Mouse (Mus musculus) hindbrain, embryonic 14.5 days (tissue): ENCODE results near the gene Sys1. TPM values are rescaled to one million over a fixed set of nuclear protein-coding genes. Genes with fewer than 3 reads are reported as not detected.

Experiments used
- ATAC-seq: fragments of 200-750 bp; cut with Nextera tagmentation; 2 replicates; pipeline ENCODE4 v1.8.0; 2017; ENCODE audit warnings: moderate number of reproducible peaks, mild to moderate bottlenecking, moderate TSS enrichment, moderate library complexity; ENCODE audit not compliant: low FRiP score
- DNase-seq: peaks from one replicate; pipeline ENCODE4 v3.0.0-alpha.2; 2015; ENCODE audit warnings: low spot score
- H3K27ac ChIP-seq: fragments of 300-500 bp; sonication (generic); 2 replicates; pipeline ENCODE4 v1.5.1; 2014; ENCODE audit warnings: mild to moderate bottlenecking, moderate library complexity
- H3K27me3 ChIP-seq: fragments of 300-500 bp; sonication (generic); 2 replicates; pipeline ENCODE4 v1.6.1; 2014; ENCODE audit warnings: mild to moderate bottlenecking, low read length, mixed read lengths; ENCODE audit not compliant: control insufficient read depth, insufficient read depth
- H3K36me3 ChIP-seq: fragments of 300-500 bp; sonication (generic); replicated peaks from 2 replicates; pipeline ENCODE4 v1.6.1; 2014; ENCODE audit not compliant: control insufficient read depth, insufficient read depth
- H3K4me1 ChIP-seq: fragments of 300-500 bp; sonication (generic); replicated peaks from 2 replicates; pipeline ENCODE4 v1.6.1; 2014; ENCODE audit warnings: antibody characterized with exemption, low read length, mixed read lengths; ENCODE audit not compliant: control insufficient read depth, insufficient read depth
- H3K4me2 ChIP-seq: fragments of 300-500 bp; sonication (generic); replicated peaks from 2 replicates; pipeline ENCODE4 v1.6.1; 2014; ENCODE audit warnings: mild to moderate bottlenecking, moderate library complexity
- H3K4me3 ChIP-seq: fragments of 300-500 bp; sonication (generic); replicated peaks from 2 replicates; pipeline ENCODE4 v1.5.1; 2014; ENCODE audit warnings: mild to moderate bottlenecking, low read length
- H3K9ac ChIP-seq: fragments of 300-500 bp; sonication (generic); 2 replicates; pipeline ENCODE4 v1.6.1; 2014
- H3K9me3 ChIP-seq: fragments of 300-500 bp; sonication (generic); 2 replicates; pipeline ENCODE4 v1.6.1; 2016; ENCODE audit warnings: low read length; ENCODE audit not compliant: control insufficient read depth
- WGBS: fragments of 180-500 bp; shearing (Covaris S2); extraction: QIAGEN DNeasy Blood & Tissue Kit; methylation state at CpG from one replicate; pipeline ENCODE4 v1.1.7; 2014; 5-methylcytosine and 5-hydroxymethylcytosine counted together
- polyA plus RNA-seq: library from polyadenylated mRNA; unstranded; fragments of >200 nt; fragmentation: Nextera tagmentation; extraction: Ambion mirVana; gene quantifications from 2 replicates; pipeline ENCODE4 v1.2.1, GENCODE M21; 2014

The Sys1 gene
- polyA plus RNA-seq, 1 experiment from 2014 or later = 92.6 TPM

DNA sequence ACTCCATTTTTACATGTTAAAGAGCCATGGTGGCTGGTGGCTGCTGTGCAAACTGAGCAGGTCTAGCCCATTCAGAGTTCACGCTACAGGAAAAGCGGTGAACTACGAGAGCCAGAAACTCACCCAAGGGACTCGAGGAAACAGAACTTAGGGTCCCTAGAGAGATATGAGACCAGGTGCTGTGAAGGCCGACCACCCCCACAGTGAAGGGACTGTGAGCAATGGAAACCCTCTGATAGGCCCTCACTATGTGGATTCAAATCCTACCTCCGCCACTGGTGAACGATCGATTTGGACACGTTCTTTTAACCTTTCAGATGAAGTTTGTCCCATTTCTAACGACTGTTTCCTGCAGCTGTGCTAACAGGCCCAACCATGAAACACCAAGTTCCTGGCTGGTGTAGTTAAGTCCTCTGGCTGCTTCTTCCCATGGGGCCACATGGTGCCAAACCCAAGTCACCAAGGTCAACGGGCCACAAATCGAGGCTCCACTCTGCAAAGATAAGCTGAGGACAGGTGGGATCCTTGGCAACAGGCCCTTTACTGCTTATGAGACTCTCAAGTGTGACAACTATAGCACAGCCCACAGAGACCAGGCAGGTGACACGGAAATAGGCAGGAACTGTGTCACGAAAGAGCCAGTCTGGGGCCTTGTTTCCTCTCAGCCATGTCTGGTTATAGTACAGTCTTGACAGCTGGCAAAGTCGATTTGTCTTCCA is 33.9 kb upstream of the Sys1 start:
- Histone ChIP-seq H3K9ac (no peak overlapping the region), H3K27me3 (no peaks in the 10 kb centered on the region), H3K9me3 (no peaks in the 10 kb centered on the region), H3K4me1 (no peaks in the 10 kb centered on the region), H3K4me3 (no peak overlapping the region), H3K36me3 (no peaks in the 10 kb centered on the region), H3K27ac (no peak overlapping the region), H3K4me2 (no peak overlapping the region)
- WGBS = 92% methylated on average over 15 of the region's 15 CpGs
- DNase-seq = no peak
- ATAC-seq = no peak

DNA sequence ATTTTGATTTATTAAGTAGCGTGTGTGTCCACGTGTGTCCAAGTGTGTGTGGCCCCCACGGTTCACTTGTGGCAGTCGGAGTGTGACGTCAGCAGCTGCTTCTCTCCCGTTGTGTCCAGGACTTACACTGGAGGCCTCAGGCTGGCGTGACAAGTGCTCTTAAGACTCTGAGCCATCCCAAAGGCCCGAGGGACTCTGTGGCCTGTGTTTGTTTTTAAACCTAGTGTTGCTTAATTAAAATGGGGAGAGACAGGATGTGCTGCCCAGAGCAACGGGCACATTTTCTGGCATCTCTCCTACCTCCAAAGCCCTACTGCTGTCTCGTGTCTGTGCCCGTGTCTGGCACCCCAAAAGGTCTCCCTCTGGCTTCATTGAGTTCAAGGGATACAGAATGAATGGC is 33.3 kb upstream of the Sys1 start:
- no peak for ATAC-seq
- Histone ChIP-seq H3K9ac (no peak overlapping the region), H3K4me3 (no peak overlapping the region), H3K4me2 (no peak overlapping the region), H3K36me3 (no peaks in the 10 kb centered on the region), H3K27ac (no peak overlapping the region), H3K9me3 (no peaks in the 10 kb centered on the region), H3K4me1 (no peaks in the 10 kb centered on the region), H3K27me3 (no peaks in the 10 kb centered on the region)
- WGBS = 91% methylated on average over 11 of the region's 11 CpGs
- no peak for DNase-seq

DNA sequence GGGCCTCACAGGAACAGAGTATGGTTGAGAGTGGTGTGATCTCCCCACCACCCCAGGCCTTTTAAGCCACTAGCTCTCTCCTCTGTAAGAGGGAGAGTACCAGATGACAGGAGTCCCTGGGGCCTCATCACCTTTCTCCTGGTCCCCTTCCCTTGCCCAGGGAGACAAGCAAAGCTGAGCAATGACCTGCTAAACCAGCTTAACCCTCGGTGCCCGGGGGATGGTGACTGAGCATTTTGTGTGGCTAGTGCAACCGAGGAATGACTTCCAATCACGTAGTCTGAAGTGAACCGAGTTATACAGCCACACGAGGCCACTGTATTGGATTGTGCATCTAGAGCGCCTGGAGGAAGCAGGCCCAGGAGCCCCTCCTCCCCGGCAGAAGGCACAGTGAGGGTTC is 32.4 kb upstream of the Sys1 start:
- no peak for DNase-seq
- WGBS = 86% methylated on average over 8 of the region's 8 CpGs
- no peaks in the 10 kb centered on the region for H3K4me1 ChIP-seq
- no peaks in the 10 kb centered on the region for H3K9me3 ChIP-seq
- H3K27me3 ChIP-seq = no peaks in the 10 kb centered on the region
- no peaks in the 10 kb centered on the region for H3K36me3 ChIP-seq
- no peak overlapping the region for H3K4me3 ChIP-seq
- H3K27ac ChIP-seq = no peak overlapping the region
- ATAC-seq = no peak
- H3K9ac ChIP-seq = no peak overlapping the region
- H3K4me2 ChIP-seq = no peak overlapping the region

DNA sequence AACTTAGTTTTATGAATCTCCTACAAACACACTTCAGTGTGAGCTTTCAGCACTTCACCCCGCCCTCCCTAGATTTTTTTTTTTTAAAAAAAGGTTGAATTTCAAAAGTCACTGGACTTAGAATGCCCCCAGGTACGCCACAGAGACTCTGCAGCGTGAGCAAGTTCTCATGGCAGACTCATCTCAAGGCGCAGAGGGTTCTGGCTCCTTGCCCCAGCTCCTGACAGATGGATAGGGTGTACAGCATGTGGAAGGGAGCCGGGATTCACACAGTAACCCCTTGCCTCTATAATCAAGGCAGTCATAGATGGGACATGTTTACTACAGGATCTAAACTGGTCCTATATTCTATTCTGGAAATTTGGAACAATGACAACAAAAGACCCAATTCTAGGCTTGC is 31.4 kb upstream of the Sys1 start:
- ATAC-seq = no peak
- H3K4me3 ChIP-seq = no peak overlapping the region
- H3K27ac ChIP-seq = no peak overlapping the region
- no peak overlapping the region for H3K4me2 ChIP-seq
- H3K9ac ChIP-seq = no peak overlapping the region
- no peaks in the 10 kb centered on the region for H3K27me3 ChIP-seq
- no peaks in the 10 kb centered on the region for H3K9me3 ChIP-seq
- WGBS = 91% methylated on average over 5 of the region's 5 CpGs
- no peaks in the 10 kb centered on the region for H3K36me3 ChIP-seq
- no peak for DNase-seq
- no peaks in the 10 kb centered on the region for H3K4me1 ChIP-seq

DNA sequence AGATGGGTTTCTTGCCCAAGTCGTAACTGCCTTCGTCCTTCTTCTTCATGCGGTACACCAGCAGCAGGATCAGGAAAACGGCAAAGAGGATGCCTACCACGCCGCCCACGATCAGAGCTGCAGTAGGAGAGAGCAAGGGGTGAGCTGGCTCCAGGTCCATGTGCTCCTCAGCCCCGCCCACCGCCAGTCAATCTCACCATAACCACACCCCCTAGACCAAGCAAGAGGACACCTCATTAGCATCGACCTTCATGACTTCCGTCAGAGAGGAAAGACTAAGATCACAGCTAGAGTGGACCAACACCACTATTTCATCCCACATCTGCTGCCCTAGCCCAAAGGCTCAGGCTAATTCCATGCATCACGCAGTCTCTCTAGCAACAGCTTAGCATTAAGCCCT is 30.6 kb upstream of the Sys1 start:
- ATAC-seq (no peak), DNase-seq (no peak)
- Histone ChIP-seq H3K9me3 (no peaks in the 10 kb centered on the region), H3K36me3 (no peaks in the 10 kb centered on the region), H3K4me1 (no peaks in the 10 kb centered on the region), H3K27ac (no peak overlapping the region), H3K27me3 (no peaks in the 10 kb centered on the region), H3K4me2 (no peak overlapping the region), H3K4me3 (no peak overlapping the region), H3K9ac (no peak overlapping the region)
- WGBS = 36% methylated on average over 12 of the region's 12 CpGs

DNA sequence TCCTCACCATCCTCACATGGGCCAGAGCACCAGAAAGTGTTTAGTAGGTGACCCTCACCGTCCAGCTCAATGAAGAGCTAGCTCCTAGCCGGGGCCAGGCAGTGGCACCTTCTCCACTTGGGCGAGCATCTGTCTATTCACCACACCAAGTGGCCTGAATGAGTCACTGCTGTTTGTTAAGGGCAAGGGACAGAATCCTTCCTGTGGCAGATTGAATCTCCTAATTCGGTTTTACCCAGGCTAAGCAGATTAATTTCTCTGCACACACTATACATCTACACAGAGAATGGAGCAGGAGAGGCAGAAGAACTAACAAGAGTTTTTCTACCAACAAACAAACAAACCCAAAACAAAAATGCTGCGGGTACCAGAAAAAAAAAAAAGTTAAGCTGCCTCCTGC is 29.8 kb upstream of the Sys1 start:
- no peaks in the 10 kb centered on the region for H3K36me3 ChIP-seq
- ATAC-seq (no peak), DNase-seq (no peak)
- H3K4me2 ChIP-seq = no peak overlapping the region
- no peaks in the 10 kb centered on the region for H3K4me1 ChIP-seq
- H3K27ac ChIP-seq = no peak overlapping the region
- H3K27me3 ChIP-seq = no peaks in the 10 kb centered on the region
- no peak overlapping the region for H3K9ac ChIP-seq
- WGBS = 87% methylated on average over 5 of the region's 5 CpGs
- H3K4me3 ChIP-seq = no peak overlapping the region
- H3K9me3 ChIP-seq = no peaks in the 10 kb centered on the region

DNA sequence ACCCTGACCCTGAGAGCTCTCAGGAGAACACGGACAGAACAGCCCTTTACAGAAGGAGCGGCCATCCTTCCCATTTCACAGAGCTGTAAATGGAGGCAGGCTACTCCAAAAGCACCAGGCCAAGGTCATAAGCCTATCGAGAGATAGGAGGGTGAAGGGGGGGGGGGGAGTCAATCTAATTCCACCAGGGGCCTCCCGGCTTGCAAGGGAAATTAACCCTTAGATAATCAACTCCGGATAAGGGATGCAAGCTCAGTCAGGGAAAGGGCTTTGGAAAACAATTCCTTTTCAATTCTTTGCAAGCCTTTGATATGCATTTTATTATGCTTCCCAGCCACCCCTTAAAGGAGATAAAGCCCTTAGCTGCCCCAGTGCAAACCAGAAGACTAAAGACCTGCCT is 28.3 kb upstream of the Sys1 start:
- Histone ChIP-seq H3K36me3 (no peaks in the 10 kb centered on the region), H3K4me3 (no peak overlapping the region), H3K4me1 (no peaks in the 10 kb centered on the region), H3K27me3 (no peaks in the 10 kb centered on the region), H3K9me3 (no peaks in the 10 kb centered on the region), H3K4me2 (no peak overlapping the region), H3K9ac (no peak overlapping the region), H3K27ac (no peak overlapping the region)
- ATAC-seq = no peak
- 48% methylated on average over 5 of the region's 5 CpGs for WGBS
- no peak for DNase-seq

DNA sequence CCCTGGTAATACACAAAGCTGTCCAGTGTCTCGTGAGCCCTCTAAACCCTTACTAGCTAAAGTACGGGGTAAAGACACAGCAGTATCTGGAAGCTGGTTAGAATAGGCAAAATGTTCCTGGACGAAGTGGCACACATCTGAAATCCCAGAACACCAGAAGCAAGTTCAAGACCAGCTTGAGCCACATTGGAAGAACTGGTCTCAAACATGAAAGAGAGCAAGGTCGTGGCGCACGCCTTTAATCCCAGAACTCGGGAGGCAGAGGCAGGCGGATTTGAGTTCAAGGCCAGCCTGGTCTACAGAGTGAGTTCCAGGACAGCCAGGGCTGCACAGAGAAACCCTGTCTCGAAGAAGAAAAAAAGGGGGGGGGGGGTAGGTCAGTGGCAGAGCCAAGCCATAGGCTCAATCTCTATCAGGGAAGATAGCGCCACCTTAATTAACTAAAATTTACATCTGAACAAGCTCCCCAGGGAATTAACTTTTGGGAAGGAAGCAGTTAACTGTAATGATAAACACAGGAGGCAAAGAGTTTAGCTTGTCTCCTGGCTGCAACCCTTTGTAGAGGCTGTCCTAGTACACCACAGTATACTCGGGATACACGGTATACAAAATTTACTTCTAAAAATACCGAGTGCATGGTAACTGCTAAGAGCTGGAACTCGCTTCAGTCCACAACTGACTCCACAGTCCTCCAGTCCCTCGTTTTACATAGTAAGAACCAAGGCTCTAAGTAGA is 26.7 kb upstream of the Sys1 start:
- Histone ChIP-seq H3K4me2 (no peak overlapping the region), H3K9me3 (no peaks in the 10 kb centered on the region), H3K36me3 (no peaks in the 10 kb centered on the region), H3K9ac (no peak overlapping the region), H3K4me1 (no peaks in the 10 kb centered on the region), H3K27ac (no peak overlapping the region), H3K4me3 (no peak overlapping the region), H3K27me3 (no peaks in the 10 kb centered on the region)
- 48% methylated on average over 15 of the region's 15 CpGs for WGBS
- DNase-seq (no peak), ATAC-seq (no peak)

DNA sequence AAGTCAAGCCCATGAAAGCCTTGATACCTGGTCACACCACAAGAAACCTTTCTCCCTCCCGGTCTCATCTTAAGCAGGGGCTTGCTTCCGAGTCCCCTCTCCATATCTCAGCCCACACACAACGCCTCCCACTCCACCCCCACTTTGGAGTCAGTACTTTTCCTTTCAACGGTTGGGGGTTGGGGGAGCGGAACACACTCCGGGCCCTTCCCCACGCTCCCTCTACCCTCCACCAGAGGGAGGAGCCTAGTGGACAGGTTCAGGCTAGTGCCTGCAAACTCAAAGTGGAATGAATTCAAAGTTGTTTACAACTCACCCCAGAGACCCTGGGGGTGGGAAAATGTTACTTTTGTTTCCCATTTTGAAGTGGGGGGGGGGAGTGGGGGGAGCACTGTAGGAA is 26.1 kb upstream of the Sys1 start:
- Histone ChIP-seq H3K4me2 (no peak overlapping the region), H3K9me3 (no peaks in the 10 kb centered on the region), H3K27me3 (no peaks in the 10 kb centered on the region), H3K4me1 (no peaks in the 10 kb centered on the region), H3K36me3 (no peaks in the 10 kb centered on the region), H3K4me3 (no peak overlapping the region), H3K9ac (no peak overlapping the region), H3K27ac (no peak overlapping the region)
- WGBS = 22% methylated on average over 7 of the region's 7 CpGs
- DNase-seq = no peak
- no peak for ATAC-seq
